Comparison of ENCODE assay signal across 21 mouse cellular contexts in genomic region chr6:148454740-148455139, GRCm38 (mm10). TPM values are rescaled to one million over a fixed set of nuclear protein-coding genes. Genes with fewer than 3 reads are reported as not detected.
DNase-seq lines count a peak whose midpoint lies in the region; ATAC-seq lines count a peak whose summit lies in the region.
"Had no signal": no experiment of that assay in that cellular context is flagged by ENCODE, and none has a peak within 500 bp of the region (broad histone marks: within the 10 kb centered on the region; RNA-seq: fewer than 3 reads in every experiment).

No protein-coding gene starts in this region.

- no peak overlapping the region for H3K9ac ChIP-seq in forebrain, embryonic 15.5 days (replicated peaks)
- no peak overlapping the region for H3K9ac ChIP-seq in forebrain, embryonic 11.5 days (ENCODE audit: low read length)
- H3K9ac ChIP-seq in midbrain, embryonic 16.5 days (ENCODE audit: low read depth, low read length): no peak overlapping the region
- no peak overlapping the region for H3K9ac ChIP-seq in midbrain, embryonic 11.5 days (ENCODE audit: low read length)
- H3K9ac ChIP-seq: embryonic facial prominence, embryonic 12.5 days; embryonic facial prominence, embryonic 15.5 days; forebrain, embryonic 13.5 days had no signal

- no peak overlapping the region for H3K27ac ChIP-seq in forebrain, embryonic 15.5 days (replicated peaks)
- H3K27ac ChIP-seq in forebrain, embryonic 11.5 days (ENCODE audit: low read depth, low read length): no peak overlapping the region
- H3K27ac ChIP-seq in midbrain, embryonic 16.5 days (ENCODE audit: low read length): no peak overlapping the region
- H3K27ac ChIP-seq in midbrain, embryonic 11.5 days (ENCODE audit: low read depth, low read length): no peak overlapping the region
- H3K27ac ChIP-seq: embryonic facial prominence, embryonic 12.5 days; embryonic facial prominence, embryonic 15.5 days; forebrain, embryonic 10.5 days; forebrain, embryonic 13.5 days had no signal

- no peak for DNase-seq in forebrain, embryonic 11.5 days (ENCODE audit: low spot score)
- no peak for DNase-seq in midbrain, embryonic 11.5 days (ENCODE audit: low spot score, missing footprints)
- DNase-seq in cerebellum, postnatal 36 days: no peak
- DNase-seq: adrenal gland, adult 2 months; adrenal gland, postnatal 10 days; adrenal gland, postnatal 25 days; cerebellum, adult 11-12 months; cerebellum, adult 2 months; cerebellum, adult 9-10 months; cerebellum, postnatal 10 days; cerebellum, postnatal 25 days; embryo, embryonic 11 days had no signal

- H3K4me1 ChIP-seq in forebrain, embryonic 15.5 days: no peaks in the 10 kb centered on the region
- no peaks in the 10 kb centered on the region for H3K4me1 ChIP-seq in forebrain, embryonic 11.5 days (replicated peaks; ENCODE audit: control insufficient read depth, insufficient read depth, low read length)
- no peaks in the 10 kb centered on the region for H3K4me1 ChIP-seq in midbrain, embryonic 16.5 days (ENCODE audit: control insufficient read depth, insufficient read depth, low read length)
- H3K4me1 ChIP-seq in midbrain, embryonic 11.5 days (ENCODE audit: control insufficient read depth, insufficient read depth, low read length): no peaks in the 10 kb centered on the region
- H3K4me1 ChIP-seq: embryonic facial prominence, embryonic 12.5 days; embryonic facial prominence, embryonic 15.5 days; forebrain, embryonic 10.5 days; forebrain, embryonic 13.5 days had no signal

- no peaks in the 10 kb centered on the region for H3K27me3 ChIP-seq in forebrain, embryonic 15.5 days
- no peaks in the 10 kb centered on the region for H3K27me3 ChIP-seq in forebrain, embryonic 11.5 days (ENCODE audit: control insufficient read depth, insufficient read depth, low read length)
- no peaks in the 10 kb centered on the region for H3K27me3 ChIP-seq in midbrain, embryonic 16.5 days (ENCODE audit: control insufficient read depth, insufficient read depth, low read depth, low read length)
- H3K27me3 ChIP-seq in midbrain, embryonic 11.5 days (ENCODE audit: control insufficient read depth, insufficient read depth, low read length): no peaks in the 10 kb centered on the region
- H3K27me3 ChIP-seq: embryonic facial prominence, embryonic 12.5 days; embryonic facial prominence, embryonic 15.5 days; forebrain, embryonic 13.5 days had no signal

- peaks cover 3% of the 10 kb centered on the region; the same call in 1 of the 2 replicates for H3K9me3 ChIP-seq in forebrain, embryonic 15.5 days
- H3K9me3 ChIP-seq in forebrain, embryonic 11.5 days (ENCODE audit: control insufficient read depth, low read length): peaks cover 3% of the 10 kb centered on the region; the same call in 1 of the 2 replicates
- H3K9me3 ChIP-seq in midbrain, embryonic 16.5 days (replicated peaks; ENCODE audit: control insufficient read depth, low read length, poor library complexity, severe bottlenecking): peaks cover 4% of the 10 kb centered on the region; the same call in 1 of the 2 replicates
- H3K9me3 ChIP-seq in midbrain, embryonic 11.5 days (ENCODE audit: control insufficient read depth, low read length): peaks cover 6% of the 10 kb centered on the region; the same call in 1 of the 2 replicates
- H3K9me3 ChIP-seq: embryonic facial prominence, embryonic 15.5 days had no signal

- 62% methylated on average over 2 of the region's 2 CpGs for WGBS in forebrain, embryonic 15.5 days
- WGBS in forebrain, embryonic 11.5 days: 85% methylated on average over 2 of the region's 2 CpGs
- WGBS in midbrain, embryonic 16.5 days: 67% methylated on average over 2 of the region's 2 CpGs
- 73% methylated on average over 2 of the region's 2 CpGs for WGBS in midbrain, embryonic 11.5 days

- no peak overlapping the region for H3K4me3 ChIP-seq in forebrain, embryonic 15.5 days
- no peak overlapping the region for H3K4me3 ChIP-seq in forebrain, embryonic 11.5 days (ENCODE audit: low read depth, low read length)
- no peak overlapping the region for H3K4me3 ChIP-seq in midbrain, embryonic 16.5 days (ENCODE audit: low read depth, low read length)
- H3K4me3 ChIP-seq in midbrain, embryonic 11.5 days (ENCODE audit: low read depth, low read length): no peak overlapping the region
- H3K4me3 ChIP-seq: embryonic facial prominence, embryonic 12.5 days; embryonic facial prominence, embryonic 15.5 days; erythroblast, embryonic 14.5 days; forebrain, embryonic 10.5 days; forebrain, embryonic 13.5 days had no signal

- ATAC-seq in forebrain, embryonic 15.5 days (replicated peaks): 0 out of 2 replicates have a peak, but pooled peaks have one; percentile 23
- ATAC-seq in forebrain, embryonic 11.5 days (replicated peaks; ENCODE audit: low FRiP score): no peak
- 0 out of 2 replicates have a peak, but pooled peaks have one; percentile 48 for ATAC-seq in midbrain, embryonic 16.5 days
- no peak for ATAC-seq in midbrain, embryonic 11.5 days (ENCODE audit: low FRiP score)
- ATAC-seq: forebrain, embryonic 13.5 days; forebrain, embryonic 16.5 days had no signal

- no peaks in the 10 kb centered on the region for H3K36me3 ChIP-seq in forebrain, embryonic 15.5 days
- no peaks in the 10 kb centered on the region for H3K36me3 ChIP-seq in forebrain, embryonic 11.5 days (ENCODE audit: control insufficient read depth, insufficient read depth, low read length)
- H3K36me3 ChIP-seq in midbrain, embryonic 16.5 days (ENCODE audit: control insufficient read depth, insufficient read depth, low read length): no peaks in the 10 kb centered on the region
- no peaks in the 10 kb centered on the region for H3K36me3 ChIP-seq in midbrain, embryonic 11.5 days (ENCODE audit: control insufficient read depth, insufficient read depth, low read length)
- H3K36me3 ChIP-seq: embryonic facial prominence, embryonic 12.5 days; embryonic facial prominence, embryonic 15.5 days; forebrain, embryonic 10.5 days had no signal

- H3K4me2 ChIP-seq in forebrain, embryonic 15.5 days (replicated peaks): no peak overlapping the region
- no peak overlapping the region for H3K4me2 ChIP-seq in forebrain, embryonic 11.5 days (ENCODE audit: low read depth, low read length, severe bottlenecking)
- H3K4me2 ChIP-seq in midbrain, embryonic 16.5 days (ENCODE audit: low read length): no peak overlapping the region
- no peak overlapping the region for H3K4me2 ChIP-seq in midbrain, embryonic 11.5 days
- H3K4me2 ChIP-seq: embryonic facial prominence, embryonic 12.5 days; embryonic facial prominence, embryonic 15.5 days; forebrain, embryonic 13.5 days had no signal

RNA-seq across cellular contexts. Expression of gene Tmtc1, which starts 10.6 kb away (rescaled TPM):
- 2.6 TPM in 2 replicates for polyA plus RNA-seq in forebrain, embryonic 15.5 days (2015; fragmentation: Nextera tagmentation; extraction: Ambion mirVana)
- 1.1 and 1.3 TPM in 2 replicates for polyA plus RNA-seq in forebrain, embryonic 11.5 days (2014; fragmentation: Nextera tagmentation; extraction: Ambion mirVana)
- 2.6 and 2.9 TPM in 2 replicates for polyA plus RNA-seq in midbrain, embryonic 16.5 days (2015; fragmentation: Nextera tagmentation; extraction: Ambion mirVana)
- polyA plus RNA-seq in midbrain, embryonic 11.5 days (2014; fragmentation: Nextera tagmentation; extraction: Ambion mirVana): 0.98 and 1.0 TPM in 2 replicates
- polyA plus RNA-seq: C2C12; erythroblast, embryonic 14.5 days had no signal

Comparison
In these comparisons a context has a peak if more than half of its experiments do, and no peak if none do; other contexts are left out.
1. ATAC-seq: peak in forebrain, embryonic 15.5 days (single experiment) and midbrain, embryonic 16.5 days (single experiment); none in forebrain, embryonic 11.5 days (single experiment) and midbrain, embryonic 11.5 days (single experiment).